Mouse (Mus musculus) erythroblast, embryonic 14.5 days (primary cell): ENCODE results near the gene Srl. TPM values are rescaled to one million over a fixed set of nuclear protein-coding genes. Genes with fewer than 3 reads are reported as not detected.

Source experiments
- H3K27me3 ChIP-seq: 2 replicates; pipeline ENCODE4 v1.6.1; 2012; ENCODE audit warnings: inconsistent platforms; ENCODE audit not compliant: control insufficient read depth
- H3K36me3 ChIP-seq: 2 replicates; pipeline ENCODE4 v1.6.1; 2012; ENCODE audit warnings: mild to moderate bottlenecking, inconsistent platforms; ENCODE audit not compliant: control insufficient read depth
- H3K4me1 ChIP-seq: 2 replicates; pipeline ENCODE4 v1.6.1; 2012; ENCODE audit warnings: inconsistent platforms; ENCODE audit not compliant: control insufficient read depth
- H3K4me3 ChIP-seq: replicated peaks from 2 replicates; pipeline ENCODE3; 2012; ENCODE audit warnings: moderate library complexity, mild to moderate bottlenecking, inconsistent platforms
- H3K9me3 ChIP-seq: 2 replicates; pipeline ENCODE4 v1.6.1; 2012; ENCODE audit warnings: low read length, inconsistent platforms, mixed read lengths; ENCODE audit not compliant: control insufficient read depth
- GATA1 ChIP-seq: IDR thresholded peaks from 2 replicates; pipeline ENCODE4 v1.6.1; 2012; ENCODE audit warnings: low read length, inconsistent platforms, mixed read lengths
- TAL1 ChIP-seq: IDR thresholded peaks from 3 replicates; pipeline ENCODE4 v1.6.1; 2012; ENCODE audit warnings: low read length, inconsistent platforms, mixed read lengths
- polyA plus RNA-seq: library from polyadenylated mRNA; stranded (reverse); fragments of >175 nt; gene quantifications from 2 replicates; pipeline ENCODE4 v1.2.3, GENCODE M21; 2012

Srl gene
- polyA plus RNA-seq, 1 experiment = not detected

- Histone ChIP-seq H3K4me3 (no peak overlapping the region), H3K36me3 (no peaks in the 10 kb centered on the region), H3K9me3 (no peaks in the 10 kb centered on the region), H3K4me1 (no peaks in the 10 kb centered on the region), H3K27me3 (no peaks in the 10 kb centered on the region)
- TF ChIP-seq GATA1 (no peak), TAL1 (no peak)
Measured at GRCm38 (mm10) chr16:4506181-4506580, 35.4 kb downstream of the Srl start.

GRCm38 (mm10) chr16:4503495-4503894, 38.1 kb downstream of the Srl start:
- no peaks in the 10 kb centered on the region for H3K9me3 ChIP-seq
- TF ChIP-seq GATA1 = no peak
- no peak for TF ChIP-seq TAL1
- no peaks in the 10 kb centered on the region for H3K36me3 ChIP-seq
- H3K4me1 ChIP-seq = no peaks in the 10 kb centered on the region
- H3K27me3 ChIP-seq = no peaks in the 10 kb centered on the region
- no peak overlapping the region for H3K4me3 ChIP-seq

GRCm38 (mm10) chr16:4502568-4502967, 39.0 kb downstream of the Srl start:
- Histone ChIP-seq H3K4me3 (no peak overlapping the region), H3K4me1 (no peaks in the 10 kb centered on the region), H3K27me3 (no peaks in the 10 kb centered on the region), H3K9me3 (no peaks in the 10 kb centered on the region), H3K36me3 (no peaks in the 10 kb centered on the region)
- no peak for TF ChIP-seq GATA1
- no peak for TF ChIP-seq TAL1

GRCm38 (mm10) chr16:4501703-4502102, 39.9 kb downstream of the Srl start:
- H3K27me3 ChIP-seq = no peaks in the 10 kb centered on the region
- H3K4me3 ChIP-seq = no peak overlapping the region
- no peaks in the 10 kb centered on the region for H3K4me1 ChIP-seq
- no peaks in the 10 kb centered on the region for H3K36me3 ChIP-seq
- no peaks in the 10 kb centered on the region for H3K9me3 ChIP-seq
- TF ChIP-seq GATA1 = no peak
- TF ChIP-seq TAL1 = no peak

GRCm38 (mm10) chr16:4500598-4501385, 40.8 kb downstream of the Srl start:
- H3K9me3 ChIP-seq = no peaks in the 10 kb centered on the region
- H3K36me3 ChIP-seq = no peaks in the 10 kb centered on the region
- TF ChIP-seq TAL1 (no peak), GATA1 (no peak)
- no peaks in the 10 kb centered on the region for H3K4me1 ChIP-seq
- no peaks in the 10 kb centered on the region for H3K27me3 ChIP-seq
- no peak overlapping the region for H3K4me3 ChIP-seq

GRCm38 (mm10) chr16:4497762-4498607, 43.6 kb downstream of the Srl start:
- Histone ChIP-seq H3K4me1 (no peaks in the 10 kb centered on the region), H3K27me3 (no peaks in the 10 kb centered on the region), H3K4me3 (no peak overlapping the region), H3K9me3 (no peaks in the 10 kb centered on the region), H3K36me3 (no peaks in the 10 kb centered on the region)
- TF ChIP-seq GATA1 = no peak
- TF ChIP-seq TAL1 = no peak

GRCm38 (mm10) chr16:4496470-4496869, 45.1 kb downstream of the Srl start:
- Histone ChIP-seq H3K4me3 (no peak overlapping the region), H3K36me3 (no peaks in the 10 kb centered on the region; the same call in 1 of the 2 replicates)
- TF ChIP-seq GATA1 = no peak
- no peak for TF ChIP-seq TAL1

GRCm38 (mm10) chr16:4495861-4496260, 45.8 kb downstream of the Srl start:
- TF ChIP-seq TAL1 (no peak), GATA1 (no peak)
- no peaks in the 10 kb centered on the region; the same call in 1 of the 2 replicates for H3K36me3 ChIP-seq
- no peaks in the 10 kb centered on the region for H3K4me1 ChIP-seq
- no peak overlapping the region for H3K4me3 ChIP-seq
- H3K9me3 ChIP-seq = no peaks in the 10 kb centered on the region
- H3K27me3 ChIP-seq = no peaks in the 10 kb centered on the region

More at GRCm38 (mm10) chr16:4496470-4496869, 45.1 kb downstream of the Srl start:
- H3K27me3 ChIP-seq = no peaks in the 10 kb centered on the region
- no peaks in the 10 kb centered on the region for H3K4me1 ChIP-seq
- no peaks in the 10 kb centered on the region for H3K9me3 ChIP-seq

GRCm38 (mm10) chr16:4492777-4493563, 48.6 kb downstream of the Srl start:
- Histone ChIP-seq H3K9me3 (no peaks in the 10 kb centered on the region), H3K27me3 (no peaks in the 10 kb centered on the region), H3K36me3 (no peaks in the 10 kb centered on the region; the same call in 1 of the 2 replicates), H3K4me3 (no peak overlapping the region), H3K4me1 (no peaks in the 10 kb centered on the region)
- TF ChIP-seq TAL1 = no peak
- no peak for TF ChIP-seq GATA1
